Mouse (Mus musculus) neural tube, embryonic 11.5 days (tissue): Measurements from ENCODE around the gene Prrc2a. TPM values are rescaled to one million over a fixed set of nuclear protein-coding genes. Genes with fewer than 3 reads are reported as not detected.
A peak's percentile ranks its signal among the peaks of the same experiment; 100 is the strongest.

Experiments used
- ATAC-seq: fragments of 200-750 bp; cut with Nextera tagmentation; 2 replicates; pipeline ENCODE4 v1.8.0; 2017; ENCODE audit warnings: moderate number of reproducible peaks, mild to moderate bottlenecking, moderate TSS enrichment, moderate library complexity; ENCODE audit not compliant: insufficient read depth, low FRiP score, low TSS enrichment
- DNase-seq: peaks from one replicate; pipeline ENCODE4 v3.0.0-alpha.2; 2015; ENCODE audit warnings: low spot score
- H3K27ac ChIP-seq: fragments of 300-500 bp; sonication (generic); 2 replicates; pipeline ENCODE4 v1.5.1; 2014; ENCODE audit warnings: low read depth, mild to moderate bottlenecking, low read length
- H3K27me3 ChIP-seq: fragments of 300-500 bp; sonication (generic); 2 replicates; pipeline ENCODE4 v1.6.1; 2014; ENCODE audit warnings: mild to moderate bottlenecking, low read length, mixed read lengths; ENCODE audit not compliant: control insufficient read depth, insufficient read depth
- H3K36me3 ChIP-seq: fragments of 300-500 bp; sonication (generic); 2 replicates; pipeline ENCODE4 v1.6.1; 2014; ENCODE audit warnings: mild to moderate bottlenecking, low read length, moderate library complexity, mixed read lengths; ENCODE audit not compliant: control insufficient read depth, insufficient read depth
- H3K4me1 ChIP-seq: fragments of 300-500 bp; sonication (generic); 2 replicates; pipeline ENCODE4 v1.6.1; 2014; ENCODE audit warnings: low read length, mixed read lengths; ENCODE audit not compliant: control insufficient read depth, insufficient read depth
- H3K4me2 ChIP-seq: fragments of 300-500 bp; sonication (generic); 2 replicates; pipeline ENCODE4 v1.6.1; 2014; ENCODE audit warnings: low read depth, mild to moderate bottlenecking, moderate library complexity
- H3K4me3 ChIP-seq: fragments of 300-500 bp; sonication (generic); 2 replicates; pipeline ENCODE4 v1.5.1; 2014; ENCODE audit warnings: low read depth, low read length
- H3K9ac ChIP-seq: fragments of 300-500 bp; sonication (generic); 2 replicates; pipeline ENCODE4 v1.6.1; 2014; ENCODE audit warnings: mild to moderate bottlenecking, low read length
- H3K9me3 ChIP-seq: fragments of 300-500 bp; sonication (generic); 2 replicates; pipeline ENCODE4 v1.6.1; 2016; ENCODE audit warnings: low read length; ENCODE audit not compliant: control insufficient read depth
- WGBS: fragments of 180-500 bp; shearing (Covaris S2); extraction: QIAGEN DNeasy Blood & Tissue Kit; methylation state at CpG from one replicate; pipeline ENCODE4 v1.1.7; 2014; 5-methylcytosine and 5-hydroxymethylcytosine counted together
- polyA plus RNA-seq: library from polyadenylated mRNA; unstranded; fragments of >200 nt; fragmentation: Nextera tagmentation; extraction: Ambion mirVana; gene quantifications from 2 replicates; pipeline ENCODE4 v1.2.1, GENCODE M21; 2014

Prrc2a gene
- polyA plus RNA-seq, 1 experiment from 2014 or later = 185 TPM

DNA sequence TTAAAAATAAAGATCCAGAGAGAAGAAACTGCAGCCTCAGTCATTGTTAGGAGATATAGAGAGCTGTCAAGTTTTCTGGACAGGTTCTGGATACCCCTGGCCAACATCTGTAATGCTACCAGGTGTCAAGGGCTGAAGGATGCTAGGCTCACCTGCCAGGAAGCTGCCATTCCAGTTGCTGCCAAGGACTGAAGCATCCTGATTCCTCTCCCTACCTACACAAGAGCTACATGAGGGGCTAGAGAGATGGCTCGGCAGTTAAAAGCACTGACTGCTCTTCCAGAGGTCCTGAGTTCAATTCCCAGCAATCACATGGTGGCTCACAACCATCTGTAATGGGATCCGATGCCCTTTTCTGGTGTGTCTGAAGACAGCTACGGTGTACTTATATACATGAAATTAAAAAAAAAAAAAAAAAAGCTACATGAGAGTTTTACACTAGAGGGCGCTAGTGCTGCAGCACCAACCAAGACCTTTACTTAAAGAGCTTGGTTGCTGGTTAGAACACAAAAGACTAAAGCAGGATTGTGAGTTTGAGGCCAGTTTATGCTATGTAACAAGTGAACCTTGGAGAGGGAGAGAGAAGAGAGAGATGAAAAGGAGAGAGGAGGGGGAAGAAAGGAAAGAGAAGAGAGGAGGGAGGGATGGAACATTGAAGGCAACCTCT is 4.0 kb upstream of the Prrc2a start:
- H3K36me3 ChIP-seq = no peaks in the 10 kb centered on the region
- ATAC-seq (no peak), DNase-seq (no peak)
- H3K9me3 ChIP-seq = no peaks in the 10 kb centered on the region
- H3K4me1 ChIP-seq = peaks cover 8% of the 10 kb centered on the region
- H3K27ac ChIP-seq = no peak overlapping the region
- no peaks in the 10 kb centered on the region for H3K27me3 ChIP-seq
- H3K4me3 ChIP-seq = no peak overlapping the region
- H3K4me2 ChIP-seq = no peak overlapping the region
- WGBS = 22% methylated on average over 4 of the region's 4 CpGs
- H3K9ac ChIP-seq = no peak overlapping the region

DNA sequence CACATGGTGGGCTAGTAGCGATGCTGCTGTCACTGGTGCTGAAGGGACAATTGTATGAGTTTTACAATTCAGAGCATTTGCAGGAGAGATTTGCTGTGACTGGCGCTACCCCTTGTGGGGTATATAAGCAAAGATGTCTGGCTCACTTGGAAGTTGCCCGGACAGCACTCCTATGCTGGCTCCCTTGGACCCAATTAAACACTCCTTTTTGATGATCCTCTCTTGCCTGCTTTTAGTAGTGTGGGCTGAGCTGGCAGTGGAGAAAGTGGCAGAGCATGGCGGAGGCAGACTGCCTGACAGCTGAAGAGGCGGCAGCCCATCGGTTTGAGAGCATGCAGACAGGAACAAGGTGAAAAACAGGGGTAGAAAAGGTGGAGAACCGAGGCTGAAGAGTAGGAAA is 3.1 kb upstream of the Prrc2a start:
- no peaks in the 10 kb centered on the region for H3K9me3 ChIP-seq
- no peak for ATAC-seq
- DNase-seq = no peak
- no peak overlapping the region for H3K9ac ChIP-seq
- no peak overlapping the region for H3K27ac ChIP-seq
- H3K4me2 ChIP-seq = no peak overlapping the region
- no peaks in the 10 kb centered on the region for H3K27me3 ChIP-seq
- WGBS = 87% methylated on average over 7 of the region's 7 CpGs
- peaks cover 12% of the 10 kb centered on the region for H3K4me1 ChIP-seq
- no peak overlapping the region for H3K4me3 ChIP-seq
- no peaks in the 10 kb centered on the region for H3K36me3 ChIP-seq

DNA sequence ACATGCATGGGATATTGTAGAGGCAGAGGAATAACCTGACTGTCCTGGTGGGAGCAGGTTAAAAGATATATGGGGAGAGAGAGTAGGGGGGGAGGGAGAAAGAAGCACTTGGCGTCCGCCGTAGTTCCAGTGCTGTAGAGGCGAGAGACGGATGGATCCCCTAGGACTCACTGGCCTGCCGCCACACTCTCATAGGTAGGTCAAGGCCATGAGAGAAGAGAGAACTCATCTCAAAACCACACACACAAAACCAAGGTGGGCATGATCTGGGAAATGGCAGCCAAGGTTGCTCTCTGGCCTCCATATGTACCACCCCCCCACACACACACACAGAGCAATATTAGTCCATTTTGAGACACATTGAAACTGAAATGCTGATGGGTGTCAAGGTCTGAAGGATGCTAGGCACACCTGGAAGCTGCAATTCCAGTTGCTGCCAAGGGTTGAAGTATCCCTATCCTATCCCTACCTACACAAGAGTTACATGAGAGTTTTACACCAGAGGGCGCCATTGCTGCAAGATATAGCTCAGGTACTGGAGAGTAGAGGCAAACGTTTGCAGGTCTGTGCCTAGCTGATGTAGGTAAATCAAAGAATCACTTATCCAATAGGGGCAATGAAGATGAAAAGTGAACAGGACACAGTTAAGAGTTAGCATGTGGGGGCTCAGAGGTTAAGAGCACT is 1.8 kb upstream of the Prrc2a start:
- H3K9me3 ChIP-seq = no peaks in the 10 kb centered on the region
- peak overlapping the region; percentile 71 for H3K4me2 ChIP-seq
- ATAC-seq (no peak), DNase-seq (peak; percentile 60)
- peak overlapping the region; percentile 86 for H3K4me3 ChIP-seq
- peaks cover 16% of the 10 kb centered on the region for H3K4me1 ChIP-seq
- no peak overlapping the region for H3K9ac ChIP-seq
- WGBS = 63% methylated on average over 8 of the region's 8 CpGs
- H3K27me3 ChIP-seq = no peaks in the 10 kb centered on the region
- peaks cover 6% of the 10 kb centered on the region for H3K36me3 ChIP-seq
- H3K27ac ChIP-seq = peak overlapping the region; percentile 93; the same call in 1 of the 2 replicates

DNA sequence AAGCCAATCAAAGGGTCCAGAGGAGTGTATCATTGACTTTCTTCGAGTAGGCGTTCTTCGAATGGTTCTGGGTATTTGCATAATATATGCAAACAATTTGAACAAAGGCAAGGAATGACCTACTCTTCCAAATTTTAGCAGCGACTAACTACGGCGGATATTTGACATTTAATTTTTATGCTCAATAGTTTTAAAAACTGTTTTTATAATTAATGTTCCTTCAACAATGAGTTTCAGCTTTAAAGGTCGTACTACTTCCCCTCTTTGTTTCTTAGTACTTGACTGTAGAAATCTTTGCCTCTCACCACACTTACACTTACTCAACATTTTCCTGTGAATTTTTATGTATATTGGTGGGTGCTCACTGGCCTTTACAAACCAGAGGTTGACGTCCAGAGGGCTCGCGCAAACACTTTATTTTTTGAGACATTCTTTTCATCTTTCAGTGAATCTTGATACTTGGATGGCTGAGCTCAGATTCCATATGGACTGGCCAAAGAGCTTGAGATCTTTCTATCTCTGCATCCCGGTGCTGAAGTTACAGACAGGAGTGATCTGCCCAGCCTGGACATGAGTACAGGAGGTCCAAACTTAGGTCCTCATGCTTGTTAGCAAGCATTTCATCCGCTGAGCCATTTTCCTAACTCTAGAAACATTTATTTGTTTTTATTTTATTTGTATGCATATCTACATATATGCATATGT is 906 bp upstream of the Prrc2a start:
- peaks cover 11% of the 10 kb centered on the region for H3K36me3 ChIP-seq
- H3K9me3 ChIP-seq = no peaks in the 10 kb centered on the region
- peak overlapping the region; percentile 86 for H3K4me3 ChIP-seq
- DNase-seq (no peak), ATAC-seq (peak; percentile 79)
- H3K4me2 ChIP-seq = peak overlapping the region; percentile 71
- 26% methylated on average over 12 of the region's 12 CpGs for WGBS
- peaks cover 16% of the 10 kb centered on the region for H3K4me1 ChIP-seq
- H3K9ac ChIP-seq = peak overlapping the region; percentile 60
- H3K27me3 ChIP-seq = no peaks in the 10 kb centered on the region
- H3K27ac ChIP-seq = peak overlapping the region; percentile 93

DNA sequence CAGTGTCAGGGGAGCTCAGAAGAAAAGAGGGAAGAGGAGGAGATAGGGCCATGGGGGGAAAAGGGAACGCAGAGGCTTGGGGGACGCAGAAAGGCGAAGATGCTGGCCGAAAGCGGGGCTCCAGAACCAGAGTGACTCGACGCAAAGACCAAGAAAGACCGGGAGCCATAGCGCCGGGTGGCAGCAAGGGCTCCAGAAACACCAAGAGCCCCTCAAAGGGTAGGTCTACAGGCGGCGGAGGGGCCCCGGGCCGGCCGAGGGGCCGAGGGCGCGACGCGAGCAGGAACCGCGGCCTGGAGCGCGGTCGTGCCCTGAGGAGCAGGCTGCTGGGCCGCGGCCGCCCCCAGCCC is 504 bp downstream of the Prrc2a start:
- Histone ChIP-seq H3K27ac (peak overlapping the region; percentile 92), H3K27me3 (no peaks in the 10 kb centered on the region), H3K9me3 (no peaks in the 10 kb centered on the region), H3K4me3 (peak overlapping the region; percentile 86), H3K9ac (peak overlapping the region; percentile 99), H3K4me2 (peak overlapping the region; percentile 79), H3K36me3 (peaks cover 25% of the 10 kb centered on the region), H3K4me1 (peaks cover 16% of the 10 kb centered on the region)
- 0% methylated on average over 15 of the region's 28 CpGs for WGBS
- ATAC-seq (no peak), DNase-seq (no peak)

DNA sequence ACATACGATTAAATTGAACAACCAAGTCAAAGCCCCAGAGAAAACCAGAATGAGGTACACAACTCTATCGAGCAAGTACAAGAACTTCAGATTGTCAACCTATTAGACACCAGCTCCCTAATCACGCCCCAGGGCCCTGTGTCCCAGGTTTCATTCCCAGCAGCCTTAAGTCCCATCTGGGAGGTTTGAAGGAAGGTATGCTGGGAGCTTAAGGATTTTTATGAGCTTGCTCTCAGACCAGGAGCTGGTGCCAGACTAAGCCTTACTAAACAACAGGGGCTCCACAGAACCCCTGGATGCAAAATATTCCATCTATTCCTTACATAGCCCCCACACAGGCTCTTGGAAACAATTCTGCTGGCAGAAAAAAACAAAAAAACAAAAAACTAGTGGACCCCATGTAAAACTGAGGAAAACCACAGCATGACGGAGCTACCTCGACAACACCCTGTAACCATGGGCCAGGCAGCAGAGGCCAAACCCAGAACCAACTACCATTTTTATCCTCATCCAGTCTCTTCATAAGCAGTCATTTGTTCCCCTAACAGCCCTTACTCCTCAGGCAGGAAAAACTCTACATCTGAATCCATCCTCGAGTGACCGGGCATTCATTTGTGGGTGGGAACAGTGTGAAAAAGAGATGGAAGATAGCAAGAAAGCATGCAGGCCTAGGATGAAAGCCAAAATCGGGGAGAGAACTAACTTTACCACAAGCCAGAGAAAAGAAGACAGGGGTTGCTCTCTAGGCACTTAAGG is 1.2 kb downstream of the Prrc2a start:
- Histone ChIP-seq H3K27ac (peak overlapping the region; percentile 92; the same call in 1 of the 2 replicates), H3K4me3 (peak overlapping the region; percentile 86), H3K27me3 (no peaks in the 10 kb centered on the region), H3K36me3 (peaks cover 32% of the 10 kb centered on the region), H3K4me2 (peak overlapping the region; percentile 79), H3K4me1 (peaks cover 16% of the 10 kb centered on the region), H3K9ac (peak overlapping the region; percentile 99), H3K9me3 (no peaks in the 10 kb centered on the region)
- no peak for ATAC-seq
- 21% methylated on average over 8 of the region's 8 CpGs for WGBS
- no peak for DNase-seq

DNA sequence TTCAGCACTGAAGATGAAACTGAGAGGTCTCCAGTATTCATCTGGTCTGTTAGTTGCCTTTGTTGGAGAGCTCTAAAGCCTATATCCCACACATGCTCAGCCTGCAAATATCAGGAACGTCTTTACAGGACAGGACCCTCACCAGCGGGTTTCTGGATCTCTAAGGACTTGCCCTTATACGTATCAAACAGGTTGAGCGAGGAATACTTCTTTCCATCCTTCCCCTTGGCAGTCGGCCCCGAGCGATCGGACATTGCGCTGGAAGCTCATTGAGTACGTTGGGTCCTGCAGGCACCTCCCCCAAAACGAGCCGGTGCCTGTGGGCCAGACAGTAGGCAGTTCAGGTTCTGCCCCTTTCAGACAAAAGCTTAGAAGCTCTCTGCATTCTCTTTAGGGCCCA is 2.0 kb downstream of the Prrc2a start:
- H3K9ac ChIP-seq = peak overlapping the region; percentile 99
- ATAC-seq (no peak), DNase-seq (no peak)
- WGBS = 73% methylated on average over 12 of the region's 12 CpGs
- no peaks in the 10 kb centered on the region for H3K27me3 ChIP-seq
- H3K27ac ChIP-seq = no peak overlapping the region
- peaks cover 39% of the 10 kb centered on the region for H3K36me3 ChIP-seq
- H3K4me3 ChIP-seq = peak overlapping the region; percentile 86
- peaks cover 16% of the 10 kb centered on the region for H3K4me1 ChIP-seq
- H3K4me2 ChIP-seq = peak overlapping the region; percentile 79
- no peaks in the 10 kb centered on the region for H3K9me3 ChIP-seq

DNA sequence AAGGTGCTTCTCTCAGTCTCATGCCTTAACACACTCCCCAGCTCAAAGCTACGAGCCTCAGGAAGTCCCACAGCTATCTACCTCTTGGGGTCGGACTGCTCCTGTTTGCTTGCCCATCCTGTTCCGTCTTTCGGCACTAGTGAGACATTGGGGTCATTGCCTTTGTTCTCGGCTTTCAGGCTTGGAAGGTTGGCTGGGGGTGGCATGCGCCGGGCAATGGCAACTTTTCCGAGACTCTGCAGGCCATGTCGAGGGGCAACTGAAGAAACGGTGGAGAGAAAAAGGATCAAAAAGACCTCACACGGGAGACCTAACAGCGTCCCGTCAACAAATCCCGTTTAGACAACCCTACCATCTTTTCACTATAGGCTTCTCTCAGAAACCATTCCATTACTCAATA is 2.6 kb downstream of the Prrc2a start:
- peaks cover 45% of the 10 kb centered on the region for H3K36me3 ChIP-seq

More for the DNA sequence above, 2.6 kb downstream of the Prrc2a start:
- no peaks in the 10 kb centered on the region for H3K9me3 ChIP-seq
- ATAC-seq (no peak), DNase-seq (no peak)
- no peak overlapping the region for H3K27ac ChIP-seq
- WGBS = 84% methylated on average over 14 of the region's 14 CpGs
- H3K4me2 ChIP-seq = peak overlapping the region; percentile 79; the same call in 1 of the 2 replicates
- peak overlapping the region; percentile 99; the same call in 1 of the 2 replicates for H3K9ac ChIP-seq
- peaks cover 16% of the 10 kb centered on the region for H3K4me1 ChIP-seq
- H3K4me3 ChIP-seq = no peak overlapping the region
- no peaks in the 10 kb centered on the region for H3K27me3 ChIP-seq
